10 mouse cellular contexts compared by ENCODE assay signal in genomic region chr12:82932706-82933461, GRCm38 (mm10).
A peak's percentile ranks its signal among the peaks of the same experiment; 100 is the strongest.
DNase-seq lines count a peak whose midpoint lies in the region; ATAC-seq and TF ChIP-seq lines count a peak whose summit lies in the region.
"Had no signal": no experiment of that assay in that cellular context is flagged by ENCODE, and none has a peak within 500 bp of the region (broad histone marks: within the 10 kb centered on the region; RNA-seq: fewer than 3 reads in every experiment).

No protein-coding gene starts in this region.

- no peak overlapping the region for H3K4me2 ChIP-seq in liver, embryonic 12.5 days
- H3K4me2 ChIP-seq in forebrain, embryonic 16.5 days (ENCODE audit: low read length), result no peak overlapping the region
- H3K4me2 ChIP-seq: liver, embryonic 15.5 days had no signal

- H3K4me3 ChIP-seq in liver, adult 2 months (ENCODE audit: insufficient read depth, low read depth, low read length), result no peak overlapping the region
- H3K4me3 ChIP-seq in liver, embryonic 12.5 days, result no peak overlapping the region
- no peak overlapping the region for H3K4me3 ChIP-seq in forebrain, embryonic 16.5 days (replicated peaks; ENCODE audit: low read length)
- H3K4me3 ChIP-seq: liver, embryonic 15.5 days had no signal

- no peak for ATAC-seq in liver, embryonic 12.5 days
- ATAC-seq in forebrain, embryonic 16.5 days, result peak; percentile 82
- ATAC-seq: Patski had no signal

- H3K4me1 ChIP-seq in liver, adult 2 months (ENCODE audit: control insufficient read depth, insufficient read depth, low read length), result peaks cover 8% of the 10 kb centered on the region; the same call in 1 of the 2 replicates
- no peaks in the 10 kb centered on the region for H3K4me1 ChIP-seq in liver, embryonic 12.5 days
- H3K4me1 ChIP-seq in forebrain, embryonic 16.5 days (replicated peaks; ENCODE audit: control insufficient read depth, insufficient read depth, low read length), result peaks cover 12% of the 10 kb centered on the region
- H3K4me1 ChIP-seq: liver, embryonic 15.5 days had no signal

- H3K36me3 ChIP-seq in liver, adult 2 months (ENCODE audit: control insufficient read depth, insufficient read depth, low read length), result no peaks in the 10 kb centered on the region
- H3K36me3 ChIP-seq in liver, embryonic 12.5 days, result no peaks in the 10 kb centered on the region
- H3K36me3 ChIP-seq in forebrain, embryonic 16.5 days (ENCODE audit: control insufficient read depth, insufficient read depth), result no peaks in the 10 kb centered on the region
- H3K36me3 ChIP-seq: liver, embryonic 15.5 days had no signal

- no peak overlapping the region for H3K9ac ChIP-seq in liver, adult 2 months (ENCODE audit: low read depth, low read length)
- no peak overlapping the region for H3K9ac ChIP-seq in liver, embryonic 12.5 days
- H3K9ac ChIP-seq in forebrain, embryonic 16.5 days (replicated peaks; ENCODE audit: low read depth, low read length), result no peak overlapping the region
- H3K9ac ChIP-seq: liver, embryonic 15.5 days had no signal

- intact Hi-C loops in heart, postnatal 25 days (cut with DNase I), result no loop called here

- no peak for TF ChIP-seq CTCF in liver, adult 2 months (IDR thresholded peaks at IDR 0.05; ENCODE audit: low read depth, low read length)
- TF ChIP-seq CTCF in brain, embryonic 14.5 days (IDR thresholded peaks at IDR 0.05; ENCODE audit: borderline replicate concordance, extremely low read depth, insufficient read depth, insufficient read length), result no peak

- peak; percentile 81 for DNase-seq in liver, adult 2 months (ENCODE audit: extremely low read depth, low read depth, low spot score)
- peak; percentile 84 for DNase-seq in brain, embryonic 14.5 days (ENCODE audit: low read depth)
- DNase-seq in heart, postnatal 25 days (ENCODE audit: low spot score), result peak; percentile 53
- DNase-seq in testis, postnatal 14 days (ENCODE audit: low spot score), result peak; percentile 23
- DNase-seq in embryo, embryonic 10 days (ENCODE audit: low spot score), result no peak
- no peak for DNase-seq in spleen, postnatal 10 days (ENCODE audit: low spot score in 2 of 2)

- H3K27me3 ChIP-seq in liver, adult 2 months (ENCODE audit: control insufficient read depth, insufficient read depth, low read length), result no peaks in the 10 kb centered on the region
- H3K27me3 ChIP-seq in liver, embryonic 12.5 days (replicated peaks), result no peaks in the 10 kb centered on the region
- no peaks in the 10 kb centered on the region for H3K27me3 ChIP-seq in forebrain, embryonic 16.5 days (replicated peaks; ENCODE audit: control insufficient read depth, insufficient read depth, low read length)
- H3K27me3 ChIP-seq: liver, embryonic 15.5 days; Patski had no signal

- no peak for TF ChIP-seq POLR2A in liver, adult 2 months (IDR thresholded peaks at IDR 0.05; ENCODE audit: extremely low read depth, insufficient read depth, low read length)
- no peak for TF ChIP-seq POLR2A in brain, embryonic 14.5 days (IDR thresholded peaks at IDR 0.05; ENCODE audit: borderline replicate concordance, extremely low read depth, insufficient read depth, insufficient read length, poor library complexity, severe bottlenecking)

- no peak overlapping the region for H3K27ac ChIP-seq in liver, adult 2 months (replicated peaks; ENCODE audit: insufficient read depth, low read depth, low read length)
- H3K27ac ChIP-seq in liver, embryonic 12.5 days, result no peak overlapping the region
- H3K27ac ChIP-seq in forebrain, embryonic 16.5 days (ENCODE audit: low read length), result peak overlapping the region; percentile 77
- H3K27ac ChIP-seq: liver, embryonic 15.5 days had no signal

- WGBS in liver, adult 2 months, result 46% methylated on average over 14 of the region's 14 CpGs
- WGBS in liver, embryonic 12.5 days (ENCODE audit: insufficient replicate concordance), result 79% methylated on average over 14 of the region's 14 CpGs
- 48% methylated on average over 14 of the region's 14 CpGs for WGBS in forebrain, embryonic 16.5 days

- no peaks in the 10 kb centered on the region for H3K9me3 ChIP-seq in liver, embryonic 12.5 days (replicated peaks)
- H3K9me3 ChIP-seq in forebrain, embryonic 16.5 days (ENCODE audit: control insufficient read depth, low read length), result no peaks in the 10 kb centered on the region
- H3K9me3 ChIP-seq: liver, embryonic 15.5 days had no signal

- H3K79me2 ChIP-seq in liver, adult 2 months (ENCODE audit: control insufficient read depth, insufficient read depth, low read length), result no peaks in the 10 kb centered on the region

Comparison
In these comparisons a context has a peak if more than half of its experiments do, and no peak if none do; other contexts are left out.
1. DNase-seq: peak in liver, adult 2 months (single experiment), brain, embryonic 14.5 days (single experiment), heart, postnatal 25 days (single experiment) and testis, postnatal 14 days (single experiment); none in embryo, embryonic 10 days (single experiment) and spleen, postnatal 10 days (0 of 2).